Mouse (Mus musculus): ENCODE measurements around the gene Hdac9.

DNA sequence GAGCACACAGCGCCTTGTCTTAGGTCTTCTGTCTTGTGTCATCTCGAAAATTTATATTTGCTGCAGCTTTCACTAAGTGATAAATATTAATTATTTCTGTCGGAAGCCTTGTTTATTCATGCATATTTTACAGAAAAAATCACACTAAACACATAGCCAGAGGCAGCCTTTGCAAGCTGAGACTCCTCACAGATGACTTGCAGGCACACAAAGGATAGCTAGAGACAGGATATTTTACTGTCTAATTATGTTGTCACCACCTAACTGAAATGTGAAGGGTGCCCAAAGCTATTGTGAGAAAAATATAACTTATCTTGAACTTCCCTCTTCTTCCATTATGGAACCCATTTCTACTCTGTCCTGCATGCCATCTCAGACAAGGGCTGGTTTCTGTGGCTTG is 258.3 kb downstream of the Hdac9 start:
- TF ChIP-seq CTCF (conservative IDR thresholded peaks at IDR 0.05; ENCODE audit: insufficient read depth, insufficient read length, low read depth, low read length): no peak
- TF ChIP-seq POLR2A (IDR thresholded peaks at IDR 0.05; ENCODE audit: low read depth, low read length): no peak
